Mouse (Mus musculus): ENCODE measurements around the gene Vps45.
A peak's percentile ranks its signal among the peaks of the same experiment; 100 is the strongest.

The Vps45 gene

GRCm38 (mm10) chr3:96036796-96037195 is 21.5 kb downstream of the Vps45 start:
- no peak for DNase-seq

GRCm38 (mm10) chr3:96033046-96033445 is 25.2 kb downstream of the Vps45 start:
- no peak for DNase-seq

- no peak for DNase-seq
These were observed 25.6 kb downstream of the Vps45 start for GRCm38 (mm10) chr3:96032652-96033017.

- no peak for DNase-seq
These were observed 26.1 kb downstream of the Vps45 start for GRCm38 (mm10) chr3:96031991-96032651.

GRCm38 (mm10) chr3:96029766-96030165 is 28.5 kb downstream of the Vps45 start:
- DNase-seq, result no peak

GRCm38 (mm10) chr3:96029336-96029735 is 28.9 kb downstream of the Vps45 start:
- no peak for DNase-seq

- no peak for DNase-seq
These were observed 30.4 kb downstream of the Vps45 start for GRCm38 (mm10) chr3:96027875-96028274.

GRCm38 (mm10) chr3:96027145-96027544 is 31.1 kb downstream of the Vps45 start:
- no peak for DNase-seq

GRCm38 (mm10) chr3:96021421-96022128 is 36.7 kb downstream of the Vps45 start:
- DNase-seq, result no peak

- no peak for DNase-seq
These were observed 37.5 kb downstream of the Vps45 start for GRCm38 (mm10) chr3:96020735-96021134.

- no peak for DNase-seq
These were observed 40.8 kb downstream of the Vps45 start for GRCm38 (mm10) chr3:96017461-96017860.

GRCm38 (mm10) chr3:96016257-96016889 is 41.9 kb downstream of the Vps45 start:
- DNase-seq, result no peak

GRCm38 (mm10) chr3:96015681-96016080 is 42.6 kb downstream of the Vps45 start:
- DNase-seq, result no peak

- no peak for DNase-seq
These were observed 45.5 kb downstream of the Vps45 start for GRCm38 (mm10) chr3:96012805-96013204.

- DNase-seq, result no peak
These were observed 49.8 kb downstream of the Vps45 start for GRCm38 (mm10) chr3:96008463-96008862.

GRCm38 (mm10) chr3:96001560-96001959 is 56.7 kb downstream of the Vps45 start:
- no peak for DNase-seq

- DNase-seq, result no peak
These were observed 57.3 kb downstream of the Vps45 start for GRCm38 (mm10) chr3:96000921-96001501.

GRCm38 (mm10) chr3:96000080-96000632 is 58.1 kb downstream of the Vps45 start:
- no peak for DNase-seq

GRCm38 (mm10) chr3:95999308-96000079 is 58.8 kb downstream of the Vps45 start:
- no peak for DNase-seq

GRCm38 (mm10) chr3:95997203-95997721 is 61.0 kb downstream of the Vps45 start:
- peak; percentile 65 for DNase-seq

GRCm38 (mm10) chr3:95996451-95997073 is 61.7 kb downstream of the Vps45 start:
- DNase-seq, result no peak
